Mouse (Mus musculus) small intestine, adult 2 months (tissue): ENCODE results near the gene Umodl1. TPM values are rescaled to one million over a fixed set of nuclear protein-coding genes. Genes with fewer than 3 reads are reported as not detected.
A peak's percentile ranks its signal among the peaks of the same experiment; 100 is the strongest.

Experiments used
- H3K27ac ChIP-seq: fragments of 200-500 bp; 2 replicates; pipeline ENCODE4 v1.5.1; 2012; ENCODE audit warnings: low read depth, low read length, control low read depth, inconsistent platforms; ENCODE audit not compliant: insufficient read depth
- H3K27me3 ChIP-seq: fragments of 200-500 bp; 2 replicates; pipeline ENCODE4 v1.6.1; 2012; ENCODE audit warnings: mild to moderate bottlenecking, moderate library complexity, low read length, inconsistent platforms; ENCODE audit not compliant: control insufficient read depth, insufficient read depth
- H3K36me3 ChIP-seq: fragments of 200-500 bp; 2 replicates; pipeline ENCODE4 v1.6.1; 2012; ENCODE audit warnings: mild to moderate bottlenecking, low read length, control low read depth, inconsistent platforms; ENCODE audit not compliant: control insufficient read depth, insufficient read depth
- H3K4me1 ChIP-seq: fragments of 200-500 bp; 2 replicates; pipeline ENCODE4 v1.6.1; 2012; ENCODE audit warnings: low read length, inconsistent platforms, mixed read lengths; ENCODE audit not compliant: control insufficient read depth, insufficient read depth, insufficient read length
- H3K4me3 ChIP-seq: fragments of 200-500 bp; 2 replicates; pipeline ENCODE4 v1.5.1; 2012; ENCODE audit warnings: low read depth, mild to moderate bottlenecking, control low read depth, inconsistent platforms, low read length, moderate library complexity
- CTCF ChIP-seq: fragments of 200-500 bp; IDR thresholded peaks from 2 replicates; pipeline ENCODE4 v1.5.1; 2012; ENCODE audit warnings: low read depth, mild to moderate bottlenecking, control low read depth, inconsistent platforms, low read length, moderate library complexity, mixed read lengths; ENCODE audit not compliant: insufficient replicate concordance, insufficient read length; ENCODE audit errors: extremely low read depth
- POLR2A ChIP-seq: fragments of 200-500 bp; IDR thresholded peaks from 2 replicates; pipeline ENCODE4 v1.6.1; 2012; ENCODE audit warnings: low read depth, mild to moderate bottlenecking, control low read depth, inconsistent platforms, low read length, moderate library complexity
- WGBS: fragments of 180-500 bp; shearing (Covaris S2); methylation state at CpG from one replicate; pipeline ENCODE4 v1.1.7; 2018; 5-methylcytosine and 5-hydroxymethylcytosine counted together
- polyA plus RNA-seq: library from polyadenylated mRNA; depleted of rRNA; stranded (reverse); fragments of >200 nt; gene quantifications from 2 replicates; pipeline ENCODE4 v1.2.3, GENCODE M21; 2012

Umodl1 gene
- polyA plus RNA-seq, 1 experiment = 0.10 TPM

DNA sequence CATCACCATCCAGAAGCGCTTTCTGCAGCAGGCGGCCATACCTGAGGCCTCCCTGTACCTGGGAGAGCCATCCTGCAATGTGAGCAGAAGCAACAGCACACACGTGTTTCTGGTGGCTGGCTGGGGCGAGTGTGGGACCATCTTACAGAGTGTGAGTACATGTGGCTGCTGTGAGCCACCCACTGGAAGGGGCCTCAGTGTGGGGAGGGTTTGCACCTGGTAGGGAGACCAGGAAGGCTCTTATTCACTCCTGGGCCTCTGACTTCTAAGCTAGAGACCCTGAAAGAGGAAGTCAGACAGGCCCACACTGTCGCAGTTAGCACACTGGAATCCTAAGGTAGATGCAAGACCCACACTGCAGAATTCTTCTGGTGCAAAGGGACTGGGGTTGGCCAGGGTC lies 41.9 kb downstream of the Umodl1 start:
- Histone ChIP-seq H3K4me1 (no peaks in the 10 kb centered on the region), H3K4me3 (no peak overlapping the region), H3K27me3 (no peaks in the 10 kb centered on the region), H3K27ac (no peak overlapping the region), H3K36me3 (no peaks in the 10 kb centered on the region)
- WGBS = 64% methylated on average over 5 of the region's 5 CpGs
- TF ChIP-seq POLR2A (no peak), CTCF (no peak)

DNA sequence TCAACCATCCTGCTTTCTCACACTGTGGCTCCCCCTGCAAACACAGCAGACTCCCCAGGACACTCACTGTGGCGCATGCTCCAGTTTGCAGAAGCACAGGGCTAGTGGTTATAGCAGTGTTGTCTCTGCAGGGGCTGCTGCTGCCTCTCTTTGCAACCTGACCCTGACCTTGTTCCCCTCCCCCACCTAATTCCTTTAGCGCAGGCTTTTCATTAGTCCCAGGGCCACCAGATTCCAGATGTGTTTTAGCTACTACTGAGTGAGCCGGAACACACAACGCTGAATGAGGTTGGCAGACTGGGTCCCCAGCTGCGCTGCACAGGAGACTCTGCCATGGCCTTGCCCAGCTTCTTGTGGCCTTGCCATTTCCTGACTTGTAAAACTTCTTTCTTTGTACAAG lies 46.5 kb downstream of the Umodl1 start:
- H3K4me1 ChIP-seq = no peaks in the 10 kb centered on the region
- no peak overlapping the region for H3K27ac ChIP-seq
- TF ChIP-seq CTCF (no peak), POLR2A (no peak)
- WGBS = 39% methylated on average over 5 of the region's 5 CpGs
- H3K27me3 ChIP-seq = no peaks in the 10 kb centered on the region
- H3K36me3 ChIP-seq = no peaks in the 10 kb centered on the region
- no peak overlapping the region for H3K4me3 ChIP-seq

DNA sequence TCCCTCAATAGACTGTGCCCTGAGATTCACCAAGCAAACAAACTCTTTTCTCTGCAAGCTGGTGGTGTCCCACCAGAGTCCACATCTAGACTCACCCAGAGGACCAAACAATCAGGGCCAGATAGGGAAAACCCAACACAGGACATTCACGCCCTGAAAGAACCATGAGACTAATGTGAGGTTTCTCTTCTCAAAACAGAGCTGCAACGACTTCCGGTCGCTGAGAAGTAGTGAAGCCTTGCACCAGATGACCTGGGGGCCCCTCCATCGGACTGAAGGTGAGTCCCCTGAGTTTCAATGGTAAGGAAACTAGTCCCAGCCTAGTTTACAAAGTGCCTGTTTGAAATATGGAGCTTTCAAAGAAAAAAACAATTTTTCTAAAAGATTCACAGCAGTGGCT lies 48.2 kb downstream of the Umodl1 start:
- H3K4me3 ChIP-seq = no peak overlapping the region
- no peaks in the 10 kb centered on the region for H3K4me1 ChIP-seq
- H3K27ac ChIP-seq = no peak overlapping the region
- 80% methylated on average over 5 of the region's 5 CpGs for WGBS
- TF ChIP-seq POLR2A (no peak), CTCF (no peak)
- H3K27me3 ChIP-seq = no peaks in the 10 kb centered on the region
- no peaks in the 10 kb centered on the region for H3K36me3 ChIP-seq

DNA sequence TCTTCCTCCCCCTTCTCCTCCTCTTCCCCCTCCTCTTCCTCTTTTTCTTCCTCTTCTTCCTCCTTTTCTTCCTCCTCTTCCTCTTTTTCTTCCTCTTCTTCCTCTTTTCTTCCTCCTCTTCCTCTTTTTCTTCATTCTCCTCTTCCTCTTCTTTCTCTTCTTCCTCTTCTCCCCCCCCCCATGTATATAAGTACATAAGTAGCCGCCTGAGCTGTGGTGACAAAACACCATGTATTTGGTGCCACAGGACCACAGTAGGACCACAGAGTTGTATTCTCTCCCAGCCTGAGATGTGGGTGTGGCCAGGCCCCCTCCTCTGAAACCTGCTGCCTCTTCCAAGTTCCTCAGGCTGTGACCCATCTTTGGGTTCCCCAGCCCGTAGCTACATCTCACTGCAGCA lies 50.8 kb downstream of the Umodl1 start:
- no peak overlapping the region for H3K27ac ChIP-seq
- H3K4me1 ChIP-seq = no peaks in the 10 kb centered on the region
- H3K27me3 ChIP-seq = no peaks in the 10 kb centered on the region
- 81% methylated on average over 2 of the region's 2 CpGs for WGBS
- no peaks in the 10 kb centered on the region for H3K36me3 ChIP-seq
- H3K4me3 ChIP-seq = no peak overlapping the region
- TF ChIP-seq CTCF (no peak), POLR2A (no peak)

DNA sequence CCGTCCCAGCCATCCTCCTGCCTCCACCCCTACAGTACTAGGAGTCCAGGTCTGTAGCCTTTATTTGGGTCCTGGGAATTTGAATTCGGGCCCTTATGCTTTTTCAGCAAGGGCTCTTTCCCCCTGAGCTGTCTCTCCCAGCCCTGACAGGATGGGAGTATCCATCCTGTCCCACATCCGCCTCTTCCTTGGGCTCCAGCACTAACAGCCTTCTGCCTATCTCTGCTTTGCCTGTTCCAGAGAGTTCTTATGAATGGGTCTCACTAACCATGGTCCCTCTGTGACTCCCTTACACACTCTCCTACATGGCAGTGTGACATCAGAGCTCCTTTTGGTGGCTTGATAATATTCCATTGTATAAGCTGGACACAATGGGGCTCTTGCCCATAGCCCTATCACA lies 52.9 kb downstream of the Umodl1 start:
- TF ChIP-seq POLR2A (no peak), CTCF (no peak)

DNA sequence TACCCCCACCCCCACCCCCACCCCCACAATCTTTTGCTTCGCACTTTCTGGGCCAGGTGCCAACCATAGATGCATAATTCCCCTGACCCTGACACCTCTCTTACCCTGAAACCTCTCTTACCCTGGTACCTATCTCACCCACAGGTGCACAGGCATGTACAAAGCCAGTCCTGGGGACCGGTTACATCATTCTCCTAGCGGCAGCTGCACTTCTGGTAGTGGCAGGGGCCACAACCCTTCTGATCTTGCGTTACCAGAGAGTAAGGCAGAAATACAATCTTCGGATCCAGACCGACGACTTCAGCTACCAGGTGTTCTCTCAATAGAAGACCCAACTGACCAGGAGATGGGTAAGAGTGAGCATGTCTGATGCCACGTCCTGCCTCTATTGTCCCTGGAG lies 54.0 kb downstream of the Umodl1 start:
- TF ChIP-seq POLR2A (no peak), CTCF (no peak)
- Histone ChIP-seq H3K27ac (no peak overlapping the region), H3K36me3 (no peaks in the 10 kb centered on the region), H3K4me1 (no peaks in the 10 kb centered on the region), H3K4me3 (no peak overlapping the region), H3K27me3 (no peaks in the 10 kb centered on the region)
- WGBS = 76% methylated on average over 8 of the region's 8 CpGs

More for the DNA sequence above, 52.9 kb downstream of the Umodl1 start:
- Histone ChIP-seq H3K36me3 (no peaks in the 10 kb centered on the region), H3K4me1 (no peaks in the 10 kb centered on the region), H3K27me3 (no peaks in the 10 kb centered on the region), H3K4me3 (no peak overlapping the region), H3K27ac (no peak overlapping the region)
- 72% methylated on average over 3 of the region's 3 CpGs for WGBS

DNA sequence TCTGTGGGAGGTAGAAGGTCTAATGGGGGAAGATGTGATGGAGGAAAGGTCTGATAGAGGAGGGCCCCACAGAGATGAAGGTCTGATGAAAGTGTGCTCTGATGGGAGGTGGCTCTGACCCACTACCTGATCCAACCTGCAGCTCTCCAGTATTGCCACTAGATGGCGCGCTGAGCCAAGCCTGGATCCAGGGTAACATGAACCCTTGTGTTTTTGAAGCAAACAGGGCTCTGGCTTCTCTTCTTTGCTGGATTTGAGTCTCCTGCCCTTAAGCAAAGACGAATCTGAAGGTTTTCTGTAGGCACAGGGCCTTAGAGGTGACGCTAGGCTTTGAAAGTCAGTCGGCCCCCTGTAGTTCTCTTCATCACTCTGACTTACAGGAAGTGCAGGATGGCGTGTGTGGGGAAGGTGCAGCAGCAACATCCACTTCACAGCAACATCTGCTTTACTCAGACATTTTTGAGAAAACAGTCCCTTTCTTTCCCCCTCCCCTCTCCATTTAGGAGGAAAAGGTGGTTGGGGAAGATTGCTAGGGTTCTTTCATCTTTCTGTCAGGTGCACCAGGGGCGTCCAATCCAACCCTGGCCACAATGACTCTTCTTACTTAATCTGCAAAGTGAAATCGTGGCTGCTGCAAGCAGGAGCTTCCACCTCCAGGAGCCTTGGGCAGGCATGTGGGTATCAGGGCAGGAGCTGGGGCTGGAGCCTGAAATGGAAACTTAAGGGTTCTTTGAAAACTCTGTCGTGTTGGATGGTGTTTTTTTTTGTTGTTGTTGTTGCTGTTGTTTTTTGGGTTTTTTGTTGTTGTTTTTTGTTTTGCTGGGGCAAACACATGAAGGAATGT lies 57.3 kb downstream of the Umodl1 start:
- TF ChIP-seq CTCF (peak; percentile 93; the same call in 1 of the 2 replicates), POLR2A (no peak)
- no peaks in the 10 kb centered on the region for H3K36me3 ChIP-seq
- H3K4me1 ChIP-seq = no peaks in the 10 kb centered on the region
- 31% methylated on average over 9 of the region's 9 CpGs for WGBS
- no peaks in the 10 kb centered on the region for H3K27me3 ChIP-seq
- H3K4me3 ChIP-seq = no peak overlapping the region
- H3K27ac ChIP-seq = no peak overlapping the region
